Mouse (Mus musculus) myocyte (in vitro differentiated cells): ENCODE results near the gene Ndufb3.

Experiments used
- E2F4 ChIP-seq: IDR thresholded peaks from one replicate; pipeline ENCODE4 v1.6.1; 2011; ENCODE audit warnings: mild to moderate bottlenecking, control low read depth, moderate library complexity; ENCODE audit not compliant: insufficient read depth
- MAX ChIP-seq: IDR thresholded peaks from one replicate; pipeline ENCODE4 v1.6.1; 2011; ENCODE audit warnings: low read depth, mild to moderate bottlenecking, control low read depth
- POLR2A ChIP-seq: IDR thresholded peaks from one replicate; pipeline ENCODE4 v1.6.1; 2011; ENCODE audit warnings: low read depth, mild to moderate bottlenecking, control low read depth, moderate library complexity; ENCODE audit not compliant: insufficient read length
- TCF3 ChIP-seq: IDR thresholded peaks from one replicate; pipeline ENCODE4 v1.6.1; 2011; ENCODE audit warnings: low read depth, control low read depth; ENCODE audit not compliant: insufficient read length
- USF1 ChIP-seq: IDR thresholded peaks from one replicate; pipeline ENCODE4 v1.6.1; 2011; ENCODE audit warnings: low read depth, mild to moderate bottlenecking, control low read depth, moderate library complexity

- no peak for TF ChIP-seq POLR2A
- TF ChIP-seq TCF3 = no peak
- no peak for TF ChIP-seq E2F4
- no peak for TF ChIP-seq USF1
- TF ChIP-seq MAX = no peak
Measured at GRCm38 (mm10) chr1:58585373-58586170, 612 bp upstream of the Ndufb3 start.
